Comparison of ENCODE assay signal across 10 mouse cellular contexts in genomic region chr1:82725875-82726185, GRCm38 (mm10). TPM values are rescaled to one million over a fixed set of nuclear protein-coding genes. Genes with fewer than 3 reads are reported as not detected.
DNase-seq lines count a peak whose midpoint lies in the region; ATAC-seq and TF ChIP-seq lines count a peak whose summit lies in the region.
"Had no signal": no experiment of that assay in that cellular context is flagged by ENCODE, and none has a peak within 500 bp of the region (broad histone marks: within the 10 kb centered on the region; RNA-seq: fewer than 3 reads in every experiment).

No protein-coding gene starts in this region.

- peaks cover 4% of the 10 kb centered on the region; the same call in 1 of the 2 replicates for H3K27me3 ChIP-seq in heart, embryonic 12.5 days (replicated peaks)
- H3K27me3 ChIP-seq in forebrain, postnatal 0 days (ENCODE audit: insufficient read depth, low read length), result peaks cover 21% of the 10 kb centered on the region

- no peak for DNase-seq in heart, adult 11 months
- no peak for DNase-seq in ES-E14 (ENCODE audit: low read depth, low spot score)
- DNase-seq in forebrain, postnatal 0 days, result no peak
- DNase-seq in thymus, adult 18-20 months, result no peak
- no peak for DNase-seq in spleen, postnatal 14 days (ENCODE audit: low spot score in 2 of 2)
- DNase-seq in frontal cortex, postnatal 36 days (ENCODE audit: low spot score in 2 of 2), result no peak
- DNase-seq: thymus, adult 2 months had no signal

- H3K36me3 ChIP-seq in heart, embryonic 12.5 days, result peaks cover 30% of the 10 kb centered on the region
- peaks cover 6% of the 10 kb centered on the region for H3K36me3 ChIP-seq in ES-E14 (ENCODE audit: control insufficient read depth, insufficient read depth, low read length, poor library complexity, severe bottlenecking)
- H3K36me3 ChIP-seq in forebrain, postnatal 0 days (ENCODE audit: insufficient read depth), result peaks cover 16% of the 10 kb centered on the region

- peaks cover 8% of the 10 kb centered on the region for H3K4me1 ChIP-seq in heart, embryonic 12.5 days (replicated peaks)
- 0 out of 4 replicates have a peak, but pooled peaks cover 0 to 2% of the 10 kb centered on the region in 2 experiments for H3K4me1 ChIP-seq in ES-E14 (ENCODE audit: control insufficient read depth in 2 of 2, insufficient read depth in 2 of 2, low read length in 2 of 2, poor library complexity in 1 of 2)
- H3K4me1 ChIP-seq in forebrain, postnatal 0 days (ENCODE audit: insufficient read depth), result peaks cover 11% of the 10 kb centered on the region

- TF ChIP-seq CTCF in forebrain, postnatal 0 days (IDR thresholded peaks at IDR 0.05; ENCODE audit: low read depth), result no peak

- in situ Hi-C loops in ES-E14 (cut with MboI; ENCODE audit: low sequenced_read_pairs in 2 of 2, unreplicated experiment in 2 of 2), result no loop called here

- H3K9ac ChIP-seq in heart, embryonic 12.5 days, result peak overlapping the region; percentile 95
- H3K9ac ChIP-seq in ES-E14 (ENCODE audit: insufficient read depth, low read depth, low read length, poor library complexity, severe bottlenecking), result peak overlapping the region; percentile 96; the same call in 1 of the 2 replicates
- peak overlapping the region; percentile 83 for H3K9ac ChIP-seq in forebrain, postnatal 0 days

- H3K4me3 ChIP-seq in heart, embryonic 12.5 days, result peak overlapping the region; percentile 88
- peak overlapping the region; percentile 72 to 97 for H3K4me3 ChIP-seq in ES-E14 (ENCODE audit: insufficient read depth in 1 of 2, low read depth in 1 of 2, low read length in 2 of 2, poor library complexity in 1 of 2, severe bottlenecking in 1 of 2)
- H3K4me3 ChIP-seq in forebrain, postnatal 0 days (ENCODE audit: low read depth, low read length), result peak overlapping the region; percentile 73

- 44% methylated on average over 4 of the region's 4 CpGs for WGBS in heart, embryonic 12.5 days
- WGBS in forebrain, postnatal 0 days, result 28% methylated on average over 4 of the region's 4 CpGs

- no peaks in the 10 kb centered on the region for H3K9me3 ChIP-seq in heart, embryonic 12.5 days (replicated peaks)
- no peaks in the 10 kb centered on the region for H3K9me3 ChIP-seq in ES-E14 (ENCODE audit: control insufficient read depth, insufficient read depth, low read depth, low read length)
- H3K9me3 ChIP-seq in forebrain, postnatal 0 days (ENCODE audit: low read length), result no peaks in the 10 kb centered on the region

- no peak overlapping the region for H3K27ac ChIP-seq in heart, embryonic 12.5 days (ENCODE audit: poor library complexity, severe bottlenecking)
- no peak overlapping the region for H3K27ac ChIP-seq in ES-E14 (ENCODE audit: insufficient read depth, low read depth, low read length, poor library complexity, severe bottlenecking)
- no peak overlapping the region for H3K27ac ChIP-seq in forebrain, postnatal 0 days (ENCODE audit: low read depth, low read length)

- peak overlapping the region; percentile 91 for H3K4me2 ChIP-seq in heart, embryonic 12.5 days
- H3K4me2 ChIP-seq in forebrain, postnatal 0 days (ENCODE audit: low read depth), result peak overlapping the region; percentile 65

- no peak for ATAC-seq in heart, embryonic 12.5 days (ENCODE audit: insufficient number of reproducible peaks, low FRiP score)
- no peak for ATAC-seq in forebrain, postnatal 0 days
- ATAC-seq in megakaryocyte-erythroid progenitor cell, adult 5-6 weeks (replicated peaks; ENCODE audit: low FRiP score, low TSS enrichment, poor library complexity, severe bottlenecking), result peak; percentile 76

TF ChIP-seq in ES-E14, 5 proteins besides CTCF, POLR2A, EP300 and RAD21:
- TF ChIP-seq CHD2 (IDR thresholded peaks at IDR 0.05; ENCODE audit: low read depth, low read length) (no peak), ZNF384 (IDR thresholded peaks at IDR 0.05; ENCODE audit: low read depth, low read length) (no peak), MAFK (IDR thresholded peaks at IDR 0.05; ENCODE audit: insufficient read depth, low read depth, low read length) (no peak), HCFC1 (IDR thresholded peaks at IDR 0.05; ENCODE audit: borderline replicate concordance, insufficient read depth, low read length) (no peak), ZC3H11A (IDR thresholded peaks at IDR 0.05; ENCODE audit: borderline replicate concordance, low read depth, low read length) (no peak)

RNA-seq across cellular contexts. Expression of gene Mff, which starts 1.1 kb away (rescaled TPM):
- 207 and 208 TPM in 2 replicates for polyA plus RNA-seq in heart, embryonic 12.5 days (2016; fragmentation: Nextera tagmentation; extraction: Ambion mirVana)
- total RNA-seq in ES-E14 (2012; rRNA removed), result 52.2 and 70.4 TPM in 2 replicates
- 649 and 724 TPM in 2 replicates for total RNA-seq in forebrain, postnatal 0 days (2014; rRNA removed)
- 456 and 481 TPM in 2 replicates for polyA plus RNA-seq in forebrain, postnatal 0 days (2015; fragmentation: Nextera tagmentation; extraction: Ambion mirVana)
- 106 and 145 TPM in 2 replicates for total RNA-seq in megakaryocyte-erythroid progenitor cell, adult 5-6 weeks (2014; fragmentation: Nextera tagmentation)
- 77.1 and 95.3 TPM in 2 replicates for total RNA-seq in megakaryocyte-erythroid progenitor cell, adult 5-6 weeks (2017)

RNA-seq across cellular contexts. Expression of gene Tm4sf20, which starts 42.4 kb away (rescaled TPM):
- polyA plus RNA-seq in heart, embryonic 12.5 days (2016; fragmentation: Nextera tagmentation; extraction: Ambion mirVana), result 0.17 TPM in 1 of 2 replicates, not detected in the other
- not detected in 2 replicates for total RNA-seq in ES-E14 (2012; rRNA removed)
- not detected in 2 replicates for total RNA-seq in forebrain, postnatal 0 days (2014; rRNA removed)
- not detected in 2 replicates for polyA plus RNA-seq in forebrain, postnatal 0 days (2015; fragmentation: Nextera tagmentation; extraction: Ambion mirVana)
- total RNA-seq in megakaryocyte-erythroid progenitor cell, adult 5-6 weeks (2014; fragmentation: Nextera tagmentation), result not detected in 2 replicates
- total RNA-seq in megakaryocyte-erythroid progenitor cell, adult 5-6 weeks (2017), result not detected in 2 replicates
- total RNA-seq: hematopoietic stem cell, adult 5-6 weeks had no signal

RNA-seq across cellular contexts. Expression of gene Gm47791, which starts 45.2 kb away (rescaled TPM):
- not detected in 2 replicates for polyA plus RNA-seq in heart, embryonic 12.5 days (2016; fragmentation: Nextera tagmentation; extraction: Ambion mirVana)
- total RNA-seq in ES-E14 (2012; rRNA removed), result not detected in 2 replicates
- not detected in 2 replicates for total RNA-seq in forebrain, postnatal 0 days (2014; rRNA removed)
- polyA plus RNA-seq in forebrain, postnatal 0 days (2015; fragmentation: Nextera tagmentation; extraction: Ambion mirVana), result not detected in 2 replicates
- not detected in 2 replicates for total RNA-seq in megakaryocyte-erythroid progenitor cell, adult 5-6 weeks (2014; fragmentation: Nextera tagmentation)
- not detected in 2 replicates for total RNA-seq in megakaryocyte-erythroid progenitor cell, adult 5-6 weeks (2017)
- total RNA-seq: hematopoietic stem cell, adult 5-6 weeks had no signal
- polyA plus RNA-seq: thymus, adult 2 months had no signal
